Mouse (Mus musculus): ENCODE data around the gene Tbc1d1.
"Not testable (repeated sequence)": the region's sequence is repeated elsewhere in the genome, so short reads cannot be mapped to it uniquely, and the experiment has no call there.

GRCm38 (mm10) chr5:64360876-64361268 is 204.8 kb downstream of the Tbc1d1 start:
- not testable (repeated sequence) for TF ChIP-seq TAL1, GATA1 (IDR thresholded peaks at IDR 0.05; ENCODE audit: low read length)
